Mouse (Mus musculus) MEL (cell line): ENCODE measurements around the gene Bcr. TPM values are rescaled to one million over a fixed set of nuclear protein-coding genes. Genes with fewer than 3 reads are reported as not detected.

Experiments used
- DNase-seq: peaks from one replicate; pipeline ENCODE4 v3.0.0; 2011; ENCODE audit warnings: low read depth, low spot score
- H3K27ac ChIP-seq: 2 replicates; pipeline ENCODE4 v1.5.1; 2012; ENCODE audit warnings: low read depth, mild to moderate bottlenecking, control low read depth, low read length, moderate library complexity; ENCODE audit not compliant: control insufficient read depth
- H3K27me3 ChIP-seq, 2 experiments: fragments of 150-350 bp in 1 of 2; sonication (generic) in 1 of 2; 2 replicates each; pipeline ENCODE4 v1.6.1; 2012; ENCODE audit warnings: low read length in 2 of 2, mild to moderate bottlenecking in 2 of 2, improper control_type of control experiment in 1 of 2, moderate library complexity in 1 of 2; ENCODE audit not compliant: insufficient read depth in 2 of 2, control insufficient read depth in 1 of 2
- H3K36me3 ChIP-seq, 2 experiments: 2 replicates each; pipeline ENCODE4 v1.6.1; 2012 to 2014; ENCODE audit warnings: low read length in 2 of 2, improper control_type of control experiment in 1 of 2, inconsistent platforms in 1 of 2, mild to moderate bottlenecking in 1 of 2; ENCODE audit not compliant: insufficient read depth in 2 of 2, control insufficient read depth in 1 of 2
- H3K4me1 ChIP-seq, 2 experiments: fragments of 150-350 bp in 1 of 2; sonication (generic) in 1 of 2; 2 replicates each; pipeline ENCODE4 v1.6.1; 2012; ENCODE audit warnings: low read length in 2 of 2, improper control_type of control experiment in 1 of 2, mild to moderate bottlenecking in 1 of 2; ENCODE audit not compliant: insufficient read depth in 2 of 2, control insufficient read depth in 1 of 2
- H3K4me3 ChIP-seq, 2 experiments: fragments of 150-350 bp in 1 of 2; sonication (generic) in 1 of 2; 2 replicates each; pipeline ENCODE4 v1.5.1; 2012; ENCODE audit warnings: low read depth in 2 of 2, low read length in 2 of 2, mild to moderate bottlenecking in 2 of 2, moderate library complexity in 2 of 2, control low read depth in 1 of 2, improper control_type of control experiment in 1 of 2; ENCODE audit not compliant: control insufficient read depth in 1 of 2, insufficient read depth in 1 of 2
- H3K79me2 ChIP-seq: 2 replicates; pipeline ENCODE4 v1.6.1; 2012; ENCODE audit warnings: mild to moderate bottlenecking, low read length, moderate library complexity; ENCODE audit not compliant: control insufficient read depth, poor library complexity, insufficient read depth
- H3K9ac ChIP-seq: 2 replicates; pipeline ENCODE4 v1.6.1; 2012; ENCODE audit warnings: low read depth, mild to moderate bottlenecking, control low read depth, low read length, moderate library complexity; ENCODE audit not compliant: control insufficient read depth, poor library complexity, severe bottlenecking
- H3K9me3 ChIP-seq: fragments of 150-350 bp; sonication (generic); replicated peaks from 2 replicates; pipeline ENCODE4 v1.6.1; 2012; ENCODE audit warnings: mild to moderate bottlenecking, low read length, improper control_type of control experiment, moderate library complexity; ENCODE audit not compliant: insufficient read depth
- BHLHE40 ChIP-seq: IDR thresholded peaks from 2 replicates; pipeline ENCODE4 v1.6.1; 2012; ENCODE audit warnings: low read depth, mild to moderate bottlenecking, inconsistent platforms, low read length, improper control_type of control experiment, borderline replicate concordance
- CTCF ChIP-seq, 3 experiments: IDR thresholded peaks in 2 of 3; conservative IDR thresholded peaks in 1 of 3; 2 replicates each; pipeline ENCODE4 v1.5.1; 2011 to 2012; ENCODE audit warnings: low read length in 3 of 3, low read depth in 2 of 3, mild to moderate bottlenecking in 2 of 3, improper control_type of control experiment in 1 of 3, inconsistent platforms in 1 of 3, mixed read lengths in 1 of 3, moderate library complexity in 1 of 3; ENCODE audit not compliant: control insufficient read depth in 1 of 3, insufficient read depth in 1 of 3, poor library complexity in 1 of 3, severe bottlenecking in 1 of 3
- E2F4 ChIP-seq: IDR thresholded peaks from 2 replicates; pipeline ENCODE4 v1.6.1; 2011; ENCODE audit warnings: low read depth, low read length, improper control_type of control experiment, borderline replicate concordance
- GABPA ChIP-seq: IDR thresholded peaks from 2 replicates; pipeline ENCODE4 v1.6.1; 2012; ENCODE audit warnings: low read depth, mild to moderate bottlenecking, inconsistent platforms, low read length, improper control_type of control experiment, moderate library complexity
- HCFC1 ChIP-seq: IDR thresholded peaks from 2 replicates; pipeline ENCODE4 v1.6.1; 2012; ENCODE audit warnings: low read depth, mild to moderate bottlenecking, inconsistent platforms, low read length, improper control_type of control experiment, moderate library complexity
- JUND ChIP-seq: IDR thresholded peaks from 2 replicates; pipeline ENCODE4 v1.6.1; 2011; ENCODE audit warnings: low read depth, mild to moderate bottlenecking, improper control_type of control experiment, low read length
- KAT2A ChIP-seq: conservative IDR thresholded peaks from 2 replicates; pipeline ENCODE4 v1.6.1; 2012; ENCODE audit warnings: low read depth, low read length, improper control_type of control experiment, inconsistent platforms
- MAX ChIP-seq: IDR thresholded peaks from 2 replicates; pipeline ENCODE4 v1.6.1; 2011; ENCODE audit warnings: low read length, improper control_type of control experiment
- MAZ ChIP-seq: IDR thresholded peaks from 2 replicates; pipeline ENCODE4 v1.6.1; 2012; ENCODE audit warnings: low read depth, mild to moderate bottlenecking, inconsistent platforms, low read length, improper control_type of control experiment
- MEF2A ChIP-seq: IDR thresholded peaks from 2 replicates; pipeline ENCODE4 v1.6.1; 2014; ENCODE audit warnings: low read depth, mild to moderate bottlenecking, inconsistent platforms, low read length, improper control_type of control experiment; ENCODE audit not compliant: poor library complexity, insufficient replicate concordance, severe bottlenecking; ENCODE audit errors: extremely low read depth
- MXI1 ChIP-seq: IDR thresholded peaks from 2 replicates; pipeline ENCODE4 v1.6.1; 2011; ENCODE audit warnings: mild to moderate bottlenecking, low read depth, low read length, improper control_type of control experiment
- MYB ChIP-seq: IDR thresholded peaks from 2 replicates; pipeline ENCODE4 v1.6.1; 2011; ENCODE audit warnings: mild to moderate bottlenecking, low read depth, low read length, improper control_type of control experiment
- NRF1 ChIP-seq: IDR thresholded peaks from 2 replicates; pipeline ENCODE4 v1.6.1; 2014; ENCODE audit warnings: low read depth, mild to moderate bottlenecking, inconsistent platforms, low read length, improper control_type of control experiment, moderate library complexity; ENCODE audit not compliant: poor library complexity, insufficient read depth, severe bottlenecking
- POLR2AphosphoS2 ChIP-seq: IDR thresholded peaks from 2 replicates; pipeline ENCODE4 v1.6.1; 2011; ENCODE audit warnings: low read length, improper control_type of control experiment
- POLR2AphosphoS5 ChIP-seq: IDR thresholded peaks from 2 replicates; pipeline ENCODE4 v1.6.1; 2012; ENCODE audit warnings: low read depth, borderline replicate concordance, mild to moderate bottlenecking, inconsistent platforms, low read length, moderate library complexity, mixed read lengths
- RAD21 ChIP-seq: IDR thresholded peaks from 2 replicates; pipeline ENCODE4 v1.6.1; 2011; ENCODE audit warnings: mild to moderate bottlenecking, low read depth, low read length, improper control_type of control experiment
- RCOR1 ChIP-seq: IDR thresholded peaks from 2 replicates; pipeline ENCODE4 v1.6.1; 2012; ENCODE audit warnings: low read depth, mild to moderate bottlenecking, inconsistent platforms, low read length, improper control_type of control experiment
- SIN3A ChIP-seq: IDR thresholded peaks from 2 replicates; pipeline ENCODE4 v1.6.1; 2012; ENCODE audit warnings: low read length, improper control_type of control experiment, inconsistent platforms
- TAL1 ChIP-seq: IDR thresholded peaks from 2 replicates; pipeline ENCODE4 v1.6.1; 2012; ENCODE audit warnings: mild to moderate bottlenecking, inconsistent platforms, low read length, moderate library complexity, mixed read lengths
- TBP ChIP-seq: IDR thresholded peaks from 2 replicates; pipeline ENCODE4 v1.8.0; 2011; ENCODE audit warnings: low read depth, low read length, improper control_type of control experiment
- UBTF ChIP-seq: IDR thresholded peaks from 2 replicates; pipeline ENCODE4 v1.6.1; 2012; ENCODE audit warnings: low read depth, mild to moderate bottlenecking, inconsistent platforms, low read length, improper control_type of control experiment, moderate library complexity, borderline replicate concordance; ENCODE audit not compliant: insufficient read depth
- USF2 ChIP-seq, 2 experiments: IDR thresholded peaks; 2 replicates each; pipeline ENCODE4 v1.6.1; 2011 to 2012; ENCODE audit warnings: improper control_type of control experiment in 2 of 2, low read length in 2 of 2, borderline replicate concordance in 1 of 2, inconsistent platforms in 1 of 2, low read depth in 1 of 2, mild to moderate bottlenecking in 1 of 2; ENCODE audit not compliant: insufficient read depth in 1 of 2
- ZC3H11A ChIP-seq: IDR thresholded peaks from 2 replicates; pipeline ENCODE4 v1.6.1; 2012; ENCODE audit warnings: low read depth, mild to moderate bottlenecking, inconsistent platforms, low read length, improper control_type of control experiment
- ZNF384 ChIP-seq: IDR thresholded peaks from 2 replicates; pipeline ENCODE4 v1.6.1; 2012; ENCODE audit warnings: low read depth, mild to moderate bottlenecking, inconsistent platforms, low read length, improper control_type of control experiment
- polyA plus RNA-seq, 2 experiments: library from polyadenylated mRNA; stranded (reverse) in 1 of 2; unstranded in 1 of 2; fragments of >175 nt in 1 of 2; fragments of >200 nt in 1 of 2; gene quantifications; 2 replicates each; pipeline versions ENCODE4 v1.2.1 to v1.2.4; 2012; ENCODE audit warnings: low replicate concordance in 2 of 2, low read depth in 1 of 2; ENCODE audit not compliant: insufficient read length in 2 of 2, insufficient read depth in 1 of 2, missing spikeins in 1 of 2
- total RNA-seq: library from RNA; depleted of rRNA; stranded (reverse); fragments of 300-350 nt; gene quantifications from 2 replicates; pipeline ENCODE4 v1.2.3, GENCODE M21; 2012

Gene Bcr
- total and polyA plus RNA-seq, 3 experiments, result not detected

DNA sequence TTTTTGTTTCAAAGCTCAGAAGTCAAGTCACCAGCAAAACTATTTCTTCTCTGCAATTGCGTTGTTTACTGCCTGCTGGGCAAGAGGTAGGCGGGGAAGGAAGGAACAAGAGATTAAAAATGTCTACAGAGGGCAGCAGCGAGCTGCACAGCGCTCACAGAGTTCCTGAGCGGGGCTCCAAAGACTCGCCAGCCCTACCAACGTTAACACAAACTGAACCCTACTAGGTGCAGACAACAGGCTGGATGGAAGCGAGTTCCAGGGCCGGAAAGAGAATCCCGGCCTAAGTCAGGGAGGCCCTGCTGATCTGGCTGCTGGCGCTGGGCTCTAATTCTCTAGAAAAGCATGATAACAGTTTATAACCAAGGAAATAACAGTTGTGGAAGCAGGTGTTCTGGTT is 996 bp upstream of the Bcr start:
- no peak for TF ChIP-seq USF2 (IDR thresholded peaks at IDR 0.05; ENCODE audit: borderline replicate concordance in 1 of 2, insufficient read depth in 1 of 2, low read depth in 1 of 2, low read length in 2 of 2)
- TF ChIP-seq RCOR1, result no peak
- no peak for TF ChIP-seq JUND
- TF ChIP-seq MEF2A, result no peak
- TF ChIP-seq BHLHE40, result no peak
- no peak for TF ChIP-seq MAZ
- TF ChIP-seq POLR2AphosphoS5, result no peak
- TF ChIP-seq SIN3A, result no peak
- TF ChIP-seq ZNF384, result no peak
- TF ChIP-seq GABPA, result no peak
- TF ChIP-seq MAX, result no peak
- TF ChIP-seq NRF1, result no peak
- no peak for TF ChIP-seq MXI1
- no peak for TF ChIP-seq UBTF
- TF ChIP-seq MYB, result no peak
- TF ChIP-seq POLR2AphosphoS2, result no peak
- no peak for TF ChIP-seq KAT2A
- no peak for TF ChIP-seq ZC3H11A
- no peak for TF ChIP-seq HCFC1
- TF ChIP-seq RAD21, result no peak
- no peak overlapping the region for H3K27ac ChIP-seq
- H3K4me3 ChIP-seq, result no peak overlapping the region
- no peaks in the 10 kb centered on the region for H3K4me1 ChIP-seq
- DNase-seq, result no peak
- H3K27me3 ChIP-seq, result no peaks in the 10 kb centered on the region; a peak in 1 of 4 replicates
- no peaks in the 10 kb centered on the region for H3K79me2 ChIP-seq
- no peaks in the 10 kb centered on the region for H3K9me3 ChIP-seq
- no peak overlapping the region for H3K9ac ChIP-seq
- H3K36me3 ChIP-seq, result no peaks in the 10 kb centered on the region

DNA sequence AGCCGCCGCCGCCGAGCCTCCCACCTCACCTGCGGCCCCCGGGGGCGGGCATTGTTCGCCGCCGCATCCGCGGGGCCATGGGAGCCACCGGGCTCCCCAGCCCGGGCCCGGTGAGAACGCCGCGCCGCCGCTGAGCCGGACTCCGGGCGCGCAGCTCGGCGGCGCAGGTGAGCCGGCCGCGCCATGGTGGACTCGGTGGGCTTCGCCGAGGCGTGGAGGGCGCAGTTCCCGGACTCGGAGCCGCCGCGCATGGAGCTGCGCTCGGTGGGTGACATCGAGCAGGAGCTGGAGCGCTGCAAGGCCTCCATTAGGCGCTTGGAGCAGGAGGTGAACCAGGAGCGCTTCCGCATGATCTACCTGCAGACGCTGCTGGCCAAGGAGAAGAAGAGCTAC is 447 bp downstream of the Bcr start:
- H3K4me3 ChIP-seq, result no peak overlapping the region
- no peaks in the 10 kb centered on the region for H3K36me3 ChIP-seq
- H3K79me2 ChIP-seq, result no peaks in the 10 kb centered on the region
- H3K27me3 ChIP-seq, result no peaks in the 10 kb centered on the region; a peak in 1 of 4 replicates
- no peak for DNase-seq
- H3K9me3 ChIP-seq, result no peaks in the 10 kb centered on the region
- TF ChIP-seq TAL1, result no peak
- TF ChIP-seq TBP, result no peak
- no peak for TF ChIP-seq UBTF
- TF ChIP-seq CTCF (IDR thresholded peaks at IDR 0.05 in 2 of 3, conservative IDR thresholded peaks at IDR 0.05 in 1 of 3; ENCODE audit: control insufficient read depth in 1 of 3, insufficient read depth in 1 of 3, low read depth in 2 of 3, low read length in 3 of 3, poor library complexity in 1 of 3, severe bottlenecking in 1 of 3), result no peak
- TF ChIP-seq POLR2AphosphoS5, result no peak
- TF ChIP-seq MAX, result no peak
- TF ChIP-seq E2F4, result no peak
- no peak for TF ChIP-seq RCOR1
- TF ChIP-seq, all 39 proteins: peak for 0
- no peak overlapping the region for H3K27ac ChIP-seq
- H3K4me1 ChIP-seq, result no peaks in the 10 kb centered on the region
- no peak overlapping the region for H3K9ac ChIP-seq
